Mouse (Mus musculus): Measurements from ENCODE around the gene Galnt14.

Gene Galnt14

DNA sequence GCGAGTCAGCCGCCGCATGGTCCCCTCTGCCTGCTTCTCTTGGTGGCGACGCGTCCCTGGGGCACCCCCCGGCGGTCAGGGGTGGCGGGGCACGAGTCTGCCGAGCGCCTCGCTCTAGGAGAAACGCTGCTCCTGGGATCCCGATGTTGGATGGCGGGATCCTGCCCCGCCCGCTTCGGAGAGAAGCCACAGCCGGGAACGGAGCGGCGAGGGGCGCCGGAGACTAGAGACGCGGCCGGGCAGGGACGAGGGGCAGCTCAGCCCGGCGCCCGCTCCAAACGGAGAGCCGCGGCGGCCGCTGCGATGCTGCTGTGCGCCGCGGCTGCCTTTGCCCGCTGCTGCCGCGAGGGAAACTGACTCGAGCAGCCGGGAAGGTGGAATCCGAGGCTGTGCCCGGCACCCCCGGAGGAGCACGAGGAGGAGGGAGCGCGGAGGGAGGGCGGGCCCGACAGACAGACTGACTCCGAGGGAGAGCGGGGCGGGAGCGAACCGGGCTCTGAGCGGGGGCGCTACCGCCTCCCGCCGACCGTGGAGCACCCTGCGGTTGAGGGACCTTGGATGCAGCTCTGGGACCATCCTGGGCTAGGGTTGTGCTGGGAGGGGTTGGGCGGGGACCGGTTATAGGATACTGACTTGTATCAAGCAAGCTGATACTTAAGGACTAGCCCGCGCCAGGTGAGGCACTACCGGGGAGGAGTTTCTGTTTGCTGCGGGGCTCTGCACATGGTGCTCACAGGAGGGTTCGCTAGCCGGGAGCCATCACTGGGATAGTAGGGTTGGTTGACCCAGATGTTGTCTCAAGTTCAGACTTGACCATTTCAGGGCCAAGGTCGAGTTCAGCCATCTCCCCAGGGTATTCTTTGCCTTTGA is at the start of gene Galnt14:
Gene Galnt14 (minus strand): TSS at position 412 of the 870 bp plus-strand sequence.
- peak; percentile 51 to 56 for DNase-seq (ENCODE audit: low spot score in 2 of 2)

DNA sequence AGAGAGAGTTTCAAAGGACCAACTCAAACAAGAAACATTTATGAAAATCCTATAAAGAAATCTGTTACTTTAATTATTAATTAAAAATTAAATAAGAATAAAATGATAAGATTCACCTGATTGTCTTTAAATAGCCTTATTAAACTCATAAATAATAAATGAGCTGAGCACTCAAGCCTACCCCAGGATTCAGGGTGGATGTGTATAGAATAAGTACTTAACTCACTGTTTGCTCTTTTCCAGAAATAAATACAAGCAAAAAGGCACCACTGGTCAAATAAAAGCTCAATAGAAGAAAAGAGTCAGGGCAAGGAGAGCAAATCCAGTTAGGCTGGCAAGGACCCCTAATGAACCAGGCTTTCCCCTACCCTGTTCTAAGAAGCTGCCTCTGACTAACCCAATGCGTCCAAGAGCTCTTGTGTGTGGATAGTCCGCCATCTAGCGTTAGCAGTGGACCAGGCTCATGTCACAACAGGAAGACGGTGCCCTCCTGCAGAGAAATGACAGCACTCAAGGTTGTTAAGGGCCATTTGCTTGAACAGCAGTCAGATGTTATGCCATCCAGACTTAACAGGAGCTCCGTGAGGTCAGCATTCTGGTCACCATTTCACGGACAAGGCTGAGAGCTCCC is 33.5 kb upstream of the Galnt14 start:
- DNase-seq (ENCODE audit: low spot score in 2 of 2): peak; percentile 56 to 73

DNA sequence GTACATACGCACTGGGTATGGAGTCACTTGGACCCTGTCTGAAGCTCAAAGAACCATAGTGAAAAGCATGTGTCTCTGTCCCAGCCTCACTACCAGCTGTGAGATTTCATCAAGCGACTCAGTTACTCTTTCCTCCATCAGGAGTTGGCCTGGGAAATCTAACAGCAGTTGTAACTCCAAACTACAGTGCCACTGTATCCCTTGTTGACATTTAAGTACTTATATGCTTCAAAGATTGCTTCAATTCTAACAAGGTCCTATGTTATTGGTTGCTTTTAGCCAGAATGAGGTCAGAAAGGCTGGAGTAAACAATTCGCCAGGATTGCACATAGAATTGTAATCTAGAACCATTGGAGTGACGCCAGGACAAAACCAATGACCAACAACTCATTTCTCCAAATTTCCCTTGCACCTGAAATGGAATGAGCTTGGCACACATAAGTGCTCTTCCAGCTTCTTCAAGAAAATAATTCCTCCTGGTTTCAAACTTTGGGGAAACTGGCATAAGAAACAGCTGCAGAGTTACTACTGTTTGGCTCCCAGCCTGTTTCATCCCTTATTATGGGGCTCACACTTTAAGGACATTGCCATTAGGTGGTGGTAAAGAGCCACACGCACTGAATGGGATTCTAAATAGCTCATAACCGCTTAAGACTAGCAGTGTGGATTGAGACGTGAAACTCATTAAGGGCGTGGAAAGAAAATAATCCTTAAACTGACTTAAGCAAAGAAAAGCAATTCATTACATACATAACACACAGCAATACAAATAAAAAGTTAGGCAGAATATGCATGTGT is 13.8 kb upstream of the Galnt14 start:
- no peak for DNase-seq (ENCODE audit: low spot score in 2 of 2)

DNA sequence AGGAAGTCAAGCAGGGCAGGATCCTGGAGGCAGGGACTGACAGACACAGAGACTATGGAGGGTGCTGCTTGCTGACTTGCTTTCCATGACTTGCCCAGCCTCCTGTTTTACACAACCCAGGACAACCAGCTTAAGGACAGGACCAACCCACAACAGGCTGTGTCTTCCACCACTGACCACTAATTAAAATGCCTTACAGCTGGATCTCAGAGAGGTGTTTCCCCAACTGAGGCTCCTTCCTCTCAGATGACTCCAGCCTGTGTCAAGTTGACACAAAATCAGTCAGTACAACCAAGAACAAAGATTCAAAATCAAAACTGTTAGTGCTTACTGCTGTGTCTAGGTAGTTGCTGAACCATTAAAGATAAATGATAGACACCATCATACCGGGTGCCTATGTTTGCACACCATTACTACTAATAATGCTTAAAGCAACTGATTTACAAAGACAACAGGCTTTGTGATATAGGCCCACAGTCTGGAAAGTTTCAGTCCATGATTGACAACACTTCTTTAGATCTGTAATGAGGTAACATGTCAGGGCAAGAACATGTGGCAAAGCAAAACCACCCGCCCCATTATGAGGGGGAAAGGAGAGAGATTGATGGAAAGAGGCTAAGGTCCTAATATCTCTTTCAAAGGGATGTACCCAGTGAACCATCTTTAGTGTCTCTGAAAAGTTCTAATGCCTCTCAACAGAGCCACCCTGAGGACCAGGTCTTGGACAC is 8.9 kb upstream of the Galnt14 start:
- no peak for DNase-seq (ENCODE audit: low spot score in 2 of 2)

DNA sequence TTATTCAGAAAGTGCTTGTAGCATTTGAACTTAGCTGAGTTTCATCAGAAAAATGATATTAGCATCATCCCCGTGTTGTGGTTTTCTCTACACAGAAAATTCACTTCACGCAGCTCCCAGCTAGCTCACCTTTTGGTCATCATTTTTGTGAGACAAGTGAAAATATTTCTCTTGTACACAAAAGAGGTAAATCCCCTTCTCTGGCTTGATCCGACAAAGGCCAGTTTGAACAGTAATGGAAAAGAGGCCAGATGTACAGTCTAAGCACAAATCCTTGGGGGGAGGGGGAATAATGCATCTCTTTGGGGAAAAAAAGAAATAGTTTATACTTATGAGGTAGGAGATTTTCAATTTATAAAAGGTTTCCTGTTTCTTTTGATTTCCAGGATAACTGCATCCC is 6.4 kb upstream of the Galnt14 start:
- DNase-seq (ENCODE audit: low spot score in 2 of 2): no peak

DNA sequence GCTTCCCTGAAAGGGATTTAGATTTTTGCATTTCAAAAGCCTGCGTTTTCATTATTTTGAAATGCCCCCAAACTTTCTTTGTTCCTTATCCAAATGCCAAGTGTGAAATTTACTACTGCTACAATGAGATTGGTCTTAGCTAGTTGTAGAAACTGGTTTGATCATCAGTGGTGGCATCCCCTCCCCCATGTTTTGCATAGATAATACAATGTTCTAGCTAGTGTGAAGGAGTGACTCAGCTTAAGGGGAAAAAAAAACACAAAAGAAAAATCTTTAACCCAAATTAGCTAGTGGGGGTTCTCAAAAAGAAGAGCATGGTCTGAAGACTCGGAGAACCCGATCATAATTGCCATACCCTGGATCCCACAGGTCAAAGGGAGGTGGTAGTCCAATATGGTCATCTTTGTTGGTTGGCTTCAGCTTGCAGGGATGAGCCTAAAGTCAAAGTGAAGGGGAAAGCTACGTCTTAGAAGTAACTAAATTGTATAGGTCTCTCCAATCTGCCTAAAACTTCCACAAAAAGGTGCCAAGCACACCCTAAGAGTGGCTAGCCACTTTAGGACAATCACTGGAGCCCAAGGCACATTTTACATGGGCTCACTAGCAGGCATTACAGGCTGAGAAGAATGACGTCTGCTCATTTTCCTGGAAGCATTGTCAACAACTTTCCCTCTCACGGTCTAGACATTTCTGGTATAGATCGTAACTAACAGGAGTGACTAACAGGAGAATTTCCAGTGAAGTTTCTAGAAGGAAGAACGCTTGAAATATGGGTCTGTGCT is 4.4 kb upstream of the Galnt14 start:
- no peak for DNase-seq (ENCODE audit: low spot score in 2 of 2)

DNA sequence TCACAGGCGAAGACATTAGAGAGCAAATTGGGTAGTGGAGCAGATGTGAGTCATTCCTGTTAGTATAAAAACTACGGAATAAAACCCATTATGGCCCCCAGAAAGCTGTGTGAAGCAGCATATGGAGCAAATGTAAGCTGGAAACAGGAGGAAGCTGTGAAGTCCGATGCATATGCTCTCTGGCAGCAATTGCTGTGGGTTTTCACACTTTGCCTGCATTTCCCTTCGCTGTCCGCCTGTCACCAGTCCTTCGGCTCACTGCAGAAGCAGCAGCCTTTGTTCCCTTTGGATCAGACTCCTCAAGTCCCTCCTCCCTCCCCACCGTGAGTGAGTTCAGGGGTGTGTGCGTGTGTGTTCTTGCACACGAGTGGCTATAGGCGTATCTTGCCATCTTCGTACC is 3.1 kb upstream of the Galnt14 start:
- peak in 1 of 2 experiments; percentile 38 for DNase-seq (ENCODE audit: low spot score in 2 of 2)

DNA sequence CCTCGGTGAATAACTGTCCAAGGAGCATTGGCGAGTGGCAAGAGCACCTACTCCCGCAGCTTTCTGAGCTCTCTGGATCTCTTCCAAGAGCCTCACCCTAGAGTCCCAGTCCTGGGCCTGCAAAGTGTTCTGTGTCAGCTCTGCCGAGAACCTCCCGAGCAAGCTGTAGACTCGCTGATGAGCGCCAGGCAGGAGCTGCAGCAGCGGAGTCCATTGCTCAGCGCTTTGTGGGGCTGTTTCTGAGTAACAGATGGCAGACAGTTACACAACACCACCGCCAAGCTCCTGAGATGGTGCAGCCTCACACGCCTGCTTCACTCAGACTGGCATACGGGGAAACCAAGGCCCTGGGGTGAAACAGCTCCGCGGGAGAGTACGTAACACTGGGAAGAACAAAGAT is 1.7 kb upstream of the Galnt14 start:
- DNase-seq (ENCODE audit: low spot score in 2 of 2): peak; percentile 34 to 44

DNA sequence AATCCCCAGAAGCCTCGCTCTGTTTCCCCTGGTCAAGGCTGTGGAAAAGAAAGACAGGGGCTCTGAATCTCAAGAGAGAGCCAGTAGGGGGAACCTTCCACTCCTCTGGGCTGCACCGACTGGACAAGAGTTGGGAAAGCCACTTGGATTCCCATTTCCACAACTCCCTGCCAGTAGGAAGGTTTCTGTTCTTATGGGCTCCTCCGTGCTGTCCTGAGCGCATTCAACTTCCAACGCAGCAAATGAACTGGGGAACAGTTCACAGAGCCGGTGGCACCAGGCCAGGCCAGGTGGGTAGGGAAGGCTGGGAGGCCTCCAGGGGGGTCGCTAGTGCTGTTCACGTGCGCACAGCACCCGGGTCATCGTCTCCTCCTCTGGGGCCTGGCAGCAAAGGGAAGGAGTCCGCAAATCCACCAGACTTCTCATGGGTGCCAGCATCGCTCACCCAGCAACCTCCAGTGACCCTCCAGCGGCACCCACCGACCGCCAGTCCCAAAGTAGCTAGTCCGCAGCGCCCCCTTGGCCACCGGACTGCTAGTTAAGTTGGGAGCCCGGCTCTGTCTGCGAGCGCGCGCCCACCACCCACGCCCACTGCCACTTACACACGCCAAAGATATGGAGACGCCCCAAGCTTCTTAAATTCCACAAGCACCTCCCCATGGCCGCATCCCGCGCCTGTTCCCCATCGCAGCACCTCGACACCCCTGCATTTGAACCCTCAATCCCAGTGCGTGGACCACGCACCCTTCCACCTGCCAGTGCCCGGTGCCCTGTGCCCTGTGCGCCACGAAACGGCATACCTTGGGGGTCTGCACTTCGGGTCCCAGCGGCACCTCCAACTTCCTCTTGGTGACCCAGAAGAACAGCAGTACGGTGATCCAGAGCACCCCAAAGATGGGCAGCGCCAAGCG is 867 bp downstream of the Galnt14 start:
- peak; percentile 18 to 19 for DNase-seq (ENCODE audit: low spot score in 2 of 2)

DNA sequence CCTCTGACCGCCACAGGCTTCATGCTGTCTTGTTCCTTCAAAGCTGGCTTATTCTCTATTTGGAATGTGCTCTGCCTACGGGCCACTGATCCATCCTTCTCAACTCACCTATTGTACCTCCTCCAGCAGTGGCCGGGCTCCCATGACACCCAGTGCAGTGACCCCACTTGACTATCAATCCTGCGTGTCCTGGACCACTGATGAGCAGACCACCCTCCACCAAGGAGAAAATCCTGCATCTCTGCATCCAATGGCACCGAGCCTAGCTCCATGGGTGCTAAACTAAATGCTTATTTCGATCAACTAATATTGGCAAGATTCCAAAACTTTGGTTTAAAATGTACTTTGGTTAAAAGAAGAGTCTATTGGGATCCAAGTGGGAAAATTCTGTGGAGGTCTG is 1.8 kb downstream of the Galnt14 start:
- DNase-seq (ENCODE audit: low spot score in 2 of 2): no peak

DNA sequence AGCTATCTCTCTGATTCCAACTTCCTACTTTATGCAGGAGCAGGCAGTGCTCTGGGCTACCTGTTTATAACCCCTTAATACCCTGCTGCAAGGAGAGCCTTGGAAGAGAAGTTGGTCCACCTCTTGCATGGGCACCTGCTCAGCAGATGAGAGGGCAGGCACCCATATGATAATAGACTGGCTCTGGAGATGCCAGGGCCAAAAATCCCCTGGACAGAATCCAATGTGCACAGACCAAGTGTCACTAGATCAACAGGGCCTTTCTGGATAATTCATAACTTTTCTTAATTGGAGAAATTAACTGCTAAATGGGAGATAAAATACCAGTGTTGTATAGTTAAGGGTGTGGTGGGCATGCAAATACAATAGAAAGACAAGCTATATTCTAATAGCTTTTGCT is 6.7 kb downstream of the Galnt14 start:
- DNase-seq (ENCODE audit: low spot score in 2 of 2): no peak

DNA sequence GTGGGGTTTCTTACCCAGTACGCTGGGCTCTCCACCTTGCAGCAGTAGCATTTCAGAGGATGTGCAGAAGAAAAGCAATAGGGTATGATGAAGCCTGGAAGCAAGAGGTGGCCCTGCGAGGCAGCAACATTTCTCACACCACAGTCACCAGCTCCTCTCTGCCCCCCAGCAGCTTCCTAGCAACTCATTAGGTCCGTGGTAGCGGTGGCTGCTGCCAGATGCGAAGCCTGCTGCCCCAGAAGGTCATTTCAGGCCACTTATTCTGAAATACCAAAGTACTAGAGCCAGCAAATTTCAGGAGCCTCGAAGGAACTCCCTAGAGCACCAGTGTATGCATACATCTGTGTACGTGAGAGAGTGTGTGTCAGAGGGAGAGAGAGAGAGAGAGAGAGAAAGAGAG is 9.2 kb downstream of the Galnt14 start:
- DNase-seq (ENCODE audit: low spot score in 2 of 2): no peak

DNA sequence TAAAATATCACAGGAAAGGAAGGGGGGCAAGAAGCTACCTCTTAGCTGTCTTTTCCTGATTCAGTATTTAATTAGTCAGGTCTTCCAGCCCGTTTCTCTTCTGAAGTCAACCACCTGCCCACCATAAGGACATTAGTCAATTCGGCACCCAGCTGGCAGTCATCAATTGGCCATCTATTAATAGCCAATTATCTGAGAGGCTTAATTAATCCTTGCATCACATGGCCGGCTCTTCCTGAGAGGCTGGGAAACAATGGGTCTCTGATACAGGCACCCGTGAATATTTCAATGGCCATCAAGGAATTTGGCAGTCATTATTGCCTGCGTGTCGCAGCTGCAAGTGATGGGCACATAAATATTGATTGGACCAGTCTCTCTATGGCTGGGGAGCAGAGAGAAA is 10.4 kb downstream of the Galnt14 start:
- no peak for DNase-seq (ENCODE audit: low spot score in 2 of 2)

DNA sequence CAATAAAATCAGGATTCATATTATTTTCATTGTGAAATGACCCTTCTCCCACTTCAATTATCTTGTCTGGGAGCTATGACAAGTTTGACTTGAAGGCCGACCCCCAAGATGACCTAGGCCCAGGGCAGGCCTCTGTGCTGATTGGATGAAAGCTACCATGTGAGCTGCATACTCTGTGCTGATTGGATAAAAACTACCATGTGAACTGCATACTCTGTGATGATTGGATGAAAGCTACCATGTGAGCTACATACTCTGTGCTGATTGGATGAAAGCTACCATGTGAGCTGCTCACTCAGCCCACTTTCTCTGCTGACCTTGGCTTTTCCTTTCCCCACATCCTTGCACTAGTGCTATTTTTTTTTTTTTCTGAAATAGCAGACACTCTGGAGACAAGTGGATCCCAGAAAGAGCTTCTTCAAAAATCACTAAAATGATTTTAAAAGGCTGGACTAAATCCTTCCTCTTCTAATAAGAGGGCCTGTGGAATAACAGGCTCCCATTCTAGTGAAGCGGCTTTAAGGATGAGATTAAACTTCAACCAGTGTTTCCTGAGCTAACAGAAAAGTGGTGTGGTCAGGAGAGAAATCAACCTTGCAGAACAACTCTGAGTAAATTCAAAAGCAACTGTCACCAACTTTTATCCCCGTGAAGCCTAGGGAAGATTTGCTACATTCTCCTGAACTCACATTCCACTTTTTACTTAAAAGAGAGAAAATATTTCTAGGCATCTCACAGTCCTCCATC is 15.9 kb downstream of the Galnt14 start:
- DNase-seq (ENCODE audit: low spot score in 2 of 2): no peak

DNA sequence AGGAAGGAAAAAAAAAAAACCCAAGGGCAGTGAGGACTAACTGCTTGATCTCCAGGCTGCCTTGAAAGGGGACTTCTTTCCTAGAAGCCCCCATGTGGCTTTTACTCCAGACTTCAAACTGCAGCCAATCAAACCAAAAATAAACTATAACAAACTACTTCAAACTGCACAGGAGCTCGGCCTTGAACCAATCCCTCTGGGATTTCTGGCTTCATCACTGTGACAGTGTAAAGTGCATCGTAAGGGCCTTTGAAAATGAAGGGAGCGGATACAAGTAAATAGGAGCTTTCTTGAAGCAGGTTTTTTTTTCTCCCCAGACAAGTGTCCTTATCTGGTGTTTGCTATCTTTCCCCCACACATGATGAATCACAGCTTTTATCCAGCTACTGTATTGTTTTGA is 22.0 kb downstream of the Galnt14 start:
- no peak for DNase-seq (ENCODE audit: low spot score in 2 of 2)

DNA sequence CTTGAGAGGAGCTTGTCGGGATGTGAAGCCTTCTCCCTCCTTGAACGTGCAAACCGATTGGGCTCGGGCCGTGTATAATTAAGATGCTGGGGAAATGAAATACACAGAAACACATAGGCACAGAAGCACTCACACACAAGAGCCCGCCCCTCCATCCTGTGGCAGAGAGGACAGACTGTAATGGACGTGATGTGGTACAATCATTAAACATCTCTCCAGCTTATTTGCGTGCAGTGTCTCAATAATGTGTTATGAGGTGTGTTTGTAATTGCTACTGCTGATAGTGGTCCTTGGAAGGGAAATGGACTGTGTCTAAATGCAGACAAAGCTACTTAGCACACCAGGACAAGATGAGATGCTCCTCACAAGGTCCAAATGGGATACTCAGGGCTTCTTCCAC is 24.0 kb downstream of the Galnt14 start:
- DNase-seq (ENCODE audit: low spot score in 2 of 2): no peak

DNA sequence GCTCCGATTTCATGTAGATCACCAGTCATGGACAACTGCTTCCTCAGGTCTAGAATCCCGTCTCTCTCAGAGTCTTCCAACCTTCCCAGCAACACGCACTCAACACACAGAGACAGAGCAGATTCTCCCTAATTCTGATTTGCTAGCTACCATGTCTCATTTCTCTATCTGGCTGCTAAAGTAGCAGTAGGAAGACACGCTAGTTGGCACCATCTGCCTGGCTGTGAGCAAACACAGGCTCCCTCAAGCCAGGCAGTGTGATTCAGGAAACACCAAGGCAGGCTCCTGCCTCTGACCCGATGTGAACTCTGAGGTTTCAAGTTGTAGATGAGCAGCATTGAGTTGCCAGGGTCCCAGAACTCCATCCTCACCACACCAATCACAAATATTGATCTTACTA is 25.5 kb downstream of the Galnt14 start:
- no peak for DNase-seq (ENCODE audit: low spot score in 2 of 2)

DNA sequence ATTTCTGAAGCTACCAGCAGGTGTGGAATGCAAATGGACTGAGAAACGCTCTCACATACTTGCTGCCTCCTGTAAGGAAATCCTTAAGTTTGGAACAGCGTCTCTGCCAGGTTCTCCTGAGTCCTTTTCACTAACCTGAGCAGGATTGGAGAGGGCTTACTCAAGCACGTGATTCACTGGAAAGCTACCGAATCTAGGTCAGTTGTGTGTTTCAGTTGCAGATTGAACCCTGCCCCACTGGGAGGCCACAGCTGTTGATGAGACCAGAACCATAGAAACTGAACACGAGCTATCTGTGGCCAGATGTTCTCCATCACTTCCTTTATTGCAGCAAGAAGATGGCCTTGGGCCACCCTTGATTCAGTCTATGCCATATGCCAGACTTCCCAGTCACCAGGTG is 38.3 kb downstream of the Galnt14 start:
- DNase-seq (ENCODE audit: low spot score in 2 of 2): no peak

DNA sequence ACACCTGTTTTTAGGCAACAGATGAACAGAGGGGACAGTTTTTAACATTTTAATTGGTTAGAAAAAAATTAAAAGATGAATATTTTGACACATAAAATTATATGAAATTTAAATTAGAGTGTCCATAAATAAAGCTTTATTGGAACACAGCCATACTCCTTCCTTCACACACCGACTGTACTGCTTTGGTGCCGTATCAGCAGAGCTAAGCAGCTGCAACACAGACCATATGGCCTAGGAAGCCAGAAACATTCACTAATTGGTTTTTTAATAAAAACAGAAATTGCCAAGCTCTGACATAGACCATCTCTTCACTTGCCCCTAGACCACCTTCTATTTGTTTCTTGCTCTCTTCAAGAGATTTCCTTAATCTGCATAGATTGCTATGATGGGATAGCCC is 40.2 kb downstream of the Galnt14 start:
- DNase-seq (ENCODE audit: low spot score in 2 of 2): no peak
